Mouse (Mus musculus): Measurements from ENCODE around the gene Hnf1b. TPM values are rescaled to one million over a fixed set of nuclear protein-coding genes. Genes with fewer than 3 reads are reported as not detected.

Gene Hnf1b
- total and polyA plus RNA-seq, 3 experiments: 0.33 TPM; not detected in 2

- 63% methylated on average over 8 of the region's 8 CpGs for WGBS
- intact Hi-C loops (cut with DNase I): no loop called here
These were observed 64.0 kb downstream of the Hnf1b start for GRCm38 (mm10) chr11:83913824-83914311.

GRCm38 (mm10) chr11:83914501-83914900 is 64.6 kb downstream of the Hnf1b start:
- no peak for DNase-seq
- 53% methylated on average over 4 of the region's 4 CpGs for WGBS
- no peak overlapping the region for H3K9ac ChIP-seq (ENCODE audit: low read depth, low read length)
- intact Hi-C loops (cut with DNase I): no loop called here
- H3K4me3 ChIP-seq: no peak overlapping the region
- H3K4me1 ChIP-seq (ENCODE audit: control insufficient read depth, insufficient read depth, low read length): no peaks in the 10 kb centered on the region
- no peak overlapping the region for H3K27ac ChIP-seq
- H3K27me3 ChIP-seq (ENCODE audit: control insufficient read depth, insufficient read depth, low read length): no peaks in the 10 kb centered on the region
- TF ChIP-seq EP300 (IDR thresholded peaks at IDR 0.05; ENCODE audit: insufficient read depth, low read depth, low read length) (no peak), CTCF (IDR thresholded peaks at IDR 0.05) (no peak), POLR2A (IDR thresholded peaks at IDR 0.05; ENCODE audit: insufficient read depth, low read depth, low read length) (no peak)
- H3K79me2 ChIP-seq (replicated peaks; ENCODE audit: control insufficient read depth, insufficient read depth, low read length): no peaks in the 10 kb centered on the region
- no peaks in the 10 kb centered on the region for H3K36me3 ChIP-seq (ENCODE audit: control insufficient read depth, insufficient read depth, low read length)

More at GRCm38 (mm10) chr11:83913824-83914311, 64.0 kb downstream of the Hnf1b start:
- Histone ChIP-seq H3K36me3 (ENCODE audit: control insufficient read depth, insufficient read depth, low read length) (no peaks in the 10 kb centered on the region), H3K27ac (no peak overlapping the region), H3K4me3 (no peak overlapping the region), H3K27me3 (ENCODE audit: control insufficient read depth, insufficient read depth, low read length) (no peaks in the 10 kb centered on the region), H3K4me1 (ENCODE audit: control insufficient read depth, insufficient read depth, low read length) (no peaks in the 10 kb centered on the region), H3K9ac (ENCODE audit: low read depth, low read length) (no peak overlapping the region), H3K79me2 (replicated peaks; ENCODE audit: control insufficient read depth, insufficient read depth, low read length) (no peaks in the 10 kb centered on the region)
- no peak for DNase-seq
- TF ChIP-seq EP300 (IDR thresholded peaks at IDR 0.05; ENCODE audit: insufficient read depth, low read depth, low read length) (no peak), POLR2A (IDR thresholded peaks at IDR 0.05; ENCODE audit: insufficient read depth, low read depth, low read length) (no peak), CTCF (IDR thresholded peaks at IDR 0.05) (no peak)

- 59% methylated on average over 2 of the region's 2 CpGs for WGBS
- Histone ChIP-seq H3K36me3 (ENCODE audit: control insufficient read depth, insufficient read depth, low read length) (no peaks in the 10 kb centered on the region), H3K4me3 (no peak overlapping the region), H3K27me3 (ENCODE audit: control insufficient read depth, insufficient read depth, low read length) (no peaks in the 10 kb centered on the region; the same call in 1 of the 2 replicates), H3K9ac (ENCODE audit: low read depth, low read length) (no peak overlapping the region), H3K4me1 (ENCODE audit: control insufficient read depth, insufficient read depth, low read length) (no peaks in the 10 kb centered on the region), H3K27ac (no peak overlapping the region), H3K79me2 (replicated peaks; ENCODE audit: control insufficient read depth, insufficient read depth, low read length) (no peaks in the 10 kb centered on the region)
- intact Hi-C loops (cut with DNase I): no loop called here
- no peak for DNase-seq
- no peak for TF ChIP-seq EP300 (IDR thresholded peaks at IDR 0.05; ENCODE audit: insufficient read depth, low read depth, low read length)
- TF ChIP-seq POLR2A (IDR thresholded peaks at IDR 0.05; ENCODE audit: insufficient read depth, low read depth, low read length): no peak
- TF ChIP-seq CTCF (IDR thresholded peaks at IDR 0.05): no peak
These were observed 72.7 kb downstream of the Hnf1b start for GRCm38 (mm10) chr11:83922600-83922999.

- TF ChIP-seq CTCF (IDR thresholded peaks at IDR 0.05): peak; percentile 52
- no peak for TF ChIP-seq EP300 (IDR thresholded peaks at IDR 0.05; ENCODE audit: insufficient read depth, low read depth, low read length)
- intact Hi-C loops (cut with DNase I): no loop called here
- no peaks in the 10 kb centered on the region for H3K36me3 ChIP-seq (ENCODE audit: control insufficient read depth, insufficient read depth, low read length)
- H3K4me1 ChIP-seq (ENCODE audit: control insufficient read depth, insufficient read depth, low read length): no peaks in the 10 kb centered on the region
- H3K27me3 ChIP-seq (ENCODE audit: control insufficient read depth, insufficient read depth, low read length): peaks cover 4% of the 10 kb centered on the region
- H3K4me3 ChIP-seq: no peak overlapping the region
- 59% methylated on average over 3 of the region's 3 CpGs for WGBS
- H3K9ac ChIP-seq (ENCODE audit: low read depth, low read length): no peak overlapping the region
- no peak overlapping the region for H3K27ac ChIP-seq
- no peaks in the 10 kb centered on the region for H3K79me2 ChIP-seq (replicated peaks; ENCODE audit: control insufficient read depth, insufficient read depth, low read length)
- DNase-seq: no peak
These were observed 77.2 kb downstream of the Hnf1b start for GRCm38 (mm10) chr11:83927097-83927496.

GRCm38 (mm10) chr11:83932506-83933106 is 82.7 kb downstream of the Hnf1b start:
- Histone ChIP-seq H3K27ac (no peak overlapping the region), H3K9ac (ENCODE audit: low read depth, low read length) (no peak overlapping the region), H3K36me3 (ENCODE audit: control insufficient read depth, insufficient read depth, low read length) (no peaks in the 10 kb centered on the region), H3K4me1 (ENCODE audit: control insufficient read depth, insufficient read depth, low read length) (no peaks in the 10 kb centered on the region), H3K27me3 (ENCODE audit: control insufficient read depth, insufficient read depth, low read length) (peaks cover 4% of the 10 kb centered on the region), H3K79me2 (replicated peaks; ENCODE audit: control insufficient read depth, insufficient read depth, low read length) (no peaks in the 10 kb centered on the region), H3K4me3 (no peak overlapping the region)
- DNase-seq: no peak
- WGBS: 65% methylated on average over 10 of the region's 10 CpGs
- TF ChIP-seq CTCF (IDR thresholded peaks at IDR 0.05) (no peak), POLR2A (IDR thresholded peaks at IDR 0.05; ENCODE audit: insufficient read depth, low read depth, low read length) (no peak), EP300 (IDR thresholded peaks at IDR 0.05; ENCODE audit: insufficient read depth, low read depth, low read length) (no peak)
- intact Hi-C loops (cut with DNase I): no loop called here

- Histone ChIP-seq H3K27ac (no peak overlapping the region), H3K79me2 (replicated peaks; ENCODE audit: control insufficient read depth, insufficient read depth, low read length) (no peaks in the 10 kb centered on the region), H3K27me3 (ENCODE audit: control insufficient read depth, insufficient read depth, low read length) (peaks cover 2% of the 10 kb centered on the region; the same call in 1 of the 2 replicates), H3K4me1 (ENCODE audit: control insufficient read depth, insufficient read depth, low read length) (no peaks in the 10 kb centered on the region), H3K36me3 (ENCODE audit: control insufficient read depth, insufficient read depth, low read length) (no peaks in the 10 kb centered on the region), H3K9ac (ENCODE audit: low read depth, low read length) (no peak overlapping the region), H3K4me3 (no peak overlapping the region)
- 87% methylated on average over 4 of the region's 4 CpGs for WGBS
- intact Hi-C loops (cut with DNase I): no loop called here
- no peak for DNase-seq
- TF ChIP-seq CTCF (IDR thresholded peaks at IDR 0.05) (no peak), POLR2A (IDR thresholded peaks at IDR 0.05; ENCODE audit: insufficient read depth, low read depth, low read length) (no peak), EP300 (IDR thresholded peaks at IDR 0.05; ENCODE audit: insufficient read depth, low read depth, low read length) (no peak)
These were observed 83.5 kb downstream of the Hnf1b start for GRCm38 (mm10) chr11:83933376-83933775.

All from heart, adult 2 months (tissue).